Comparison of ENCODE assay signal across 18 mouse cellular contexts in the genomic region with DNA sequence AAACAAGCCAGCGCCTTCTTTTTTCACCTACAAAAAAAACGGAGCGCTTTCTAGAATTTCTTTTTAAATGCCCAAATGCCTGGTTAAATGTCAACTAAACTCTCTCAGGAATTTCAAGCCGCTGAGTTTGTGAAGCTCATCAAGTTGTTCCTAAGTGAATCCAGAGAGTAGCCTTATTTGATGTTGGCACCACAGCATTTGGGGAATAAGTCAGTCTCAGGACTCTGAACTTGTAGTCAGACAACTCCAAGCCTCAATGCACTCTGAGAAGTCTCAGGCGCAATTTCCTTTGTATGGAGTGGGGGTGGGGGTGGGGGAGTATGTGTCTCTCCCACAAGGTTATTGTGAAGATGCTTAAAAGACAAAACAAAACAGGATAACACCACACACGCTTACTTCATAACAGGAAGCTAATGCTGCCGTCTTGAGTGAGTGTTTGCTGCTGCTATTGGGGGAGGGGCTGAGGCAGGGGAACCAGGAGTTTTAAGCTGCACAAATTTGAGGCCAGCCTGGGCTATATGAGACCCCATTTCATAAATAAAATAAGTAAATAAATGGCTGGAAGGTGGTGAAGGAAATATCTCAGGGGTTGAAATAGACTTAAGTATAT. TPM values are rescaled to one million over a fixed set of nuclear protein-coding genes. Genes with fewer than 3 reads are reported as not detected.
A peak's percentile ranks its signal among the peaks of the same experiment; 100 is the strongest.
DNase-seq lines count a peak whose midpoint lies in the region; ATAC-seq and TF ChIP-seq lines count a peak whose summit lies in the region.
"Had no signal": no experiment of that assay in that cellular context is flagged by ENCODE, and none has a peak within 500 bp of the region (broad histone marks: within the 10 kb centered on the region; RNA-seq: fewer than 3 reads in every experiment).

No protein-coding gene starts in this region.

- no peak for DNase-seq in heart, postnatal 0 days (ENCODE audit: low spot score)
- DNase-seq in heart, adult 8-10 months (ENCODE audit: low spot score) = no peak
- peak; percentile 25 for DNase-seq in thymus, adult 2 months
- DNase-seq in thymus, adult 18-20 months = no peak
- peak; percentile 23 to 47 for DNase-seq in kidney, postnatal 25 days
- peak; percentile 62 for DNase-seq in thymus, postnatal 4 days
- DNase-seq in urinary bladder, postnatal 25 days (ENCODE audit: low spot score) = no peak
- DNase-seq: B cell, adult 2 months; cerebellum, adult 11-12 months; gastrocnemius, postnatal 36 days; left cerebral cortex, postnatal 4 days; lung, postnatal 4 days; retina, postnatal 1 day had no signal

- no peak overlapping the region for H3K4me3 ChIP-seq in heart, postnatal 0 days (ENCODE audit: low read depth, low read length)
- H3K4me3 ChIP-seq in thymus, adult 2 months (ENCODE audit: control insufficient read depth, insufficient read depth, low read length) = no peak overlapping the region
- no peak overlapping the region for H3K4me3 ChIP-seq in intestine, postnatal 0 days (ENCODE audit: low read depth, low read length)
- H3K4me3 ChIP-seq: layer of hippocampus, adult 2 months; stomach, embryonic 15.5 days had no signal

- TF ChIP-seq POLR2A in thymus, adult 2 months (IDR thresholded peaks at IDR 0.05; ENCODE audit: control insufficient read depth, extremely low read depth, insufficient read depth, low read length, poor library complexity) = no peak

- no peak for TF ChIP-seq CTCF in heart, postnatal 0 days (IDR thresholded peaks at IDR 0.05; ENCODE audit: low read depth)
- TF ChIP-seq CTCF in thymus, adult 2 months (IDR thresholded peaks at IDR 0.05; ENCODE audit: borderline replicate concordance, control insufficient read depth, extremely low read depth, insufficient read depth, low read length, poor library complexity) = no peak
- TF ChIP-seq CTCF in intestine, postnatal 0 days (IDR thresholded peaks at IDR 0.05; ENCODE audit: low read depth) = no peak

- no peaks in the 10 kb centered on the region for H3K27me3 ChIP-seq in heart, postnatal 0 days (ENCODE audit: control insufficient read depth, insufficient read depth, low read length)
- H3K27me3 ChIP-seq in thymus, adult 2 months (ENCODE audit: control insufficient read depth, insufficient read depth, low read length) = no peaks in the 10 kb centered on the region
- H3K27me3 ChIP-seq in intestine, postnatal 0 days (replicated peaks; ENCODE audit: control insufficient read depth, insufficient read depth, low read length) = no peaks in the 10 kb centered on the region
- H3K27me3 ChIP-seq: stomach, embryonic 15.5 days had no signal

- peak overlapping the region; percentile 45; the same call in 1 of the 2 replicates for H3K27ac ChIP-seq in heart, postnatal 0 days (ENCODE audit: low read depth)
- no peak overlapping the region; the same call in 1 of the 2 replicates for H3K27ac ChIP-seq in thymus, adult 2 months (ENCODE audit: control insufficient read depth, insufficient read depth, low read length)
- H3K27ac ChIP-seq in intestine, postnatal 0 days (ENCODE audit: low read depth, low read length) = no peak overlapping the region
- H3K27ac ChIP-seq: hindbrain, embryonic 14.5 days; layer of hippocampus, adult 2 months; liver, embryonic 14.5 days; stomach, embryonic 15.5 days had no signal

- TF ChIP-seq EP300 in heart, postnatal 0 days (IDR thresholded peaks at IDR 0.05; ENCODE audit: low read depth) = 0 out of 2 replicates have a peak, but pooled peaks have one; percentile 42

- no peak overlapping the region for H3K4me2 ChIP-seq in heart, postnatal 0 days (ENCODE audit: low read depth, low read length)
- H3K4me2 ChIP-seq in intestine, postnatal 0 days (replicated peaks; ENCODE audit: low read depth) = no peak overlapping the region
- H3K4me2 ChIP-seq: hindbrain, embryonic 14.5 days; stomach, embryonic 15.5 days had no signal

- 0 out of 2 replicates have a peak, but pooled peaks have one; percentile 36 for ATAC-seq in heart, postnatal 0 days (ENCODE audit: insufficient read depth, low read depth)
- no peak for ATAC-seq in intestine, postnatal 0 days

- H3K9me3 ChIP-seq in heart, postnatal 0 days (replicated peaks; ENCODE audit: control insufficient read depth, low read length) = no peaks in the 10 kb centered on the region
- H3K9me3 ChIP-seq in intestine, postnatal 0 days (ENCODE audit: control insufficient read depth) = no peaks in the 10 kb centered on the region
- H3K9me3 ChIP-seq: stomach, embryonic 15.5 days had no signal

- H3K9ac ChIP-seq in heart, postnatal 0 days (replicated peaks; ENCODE audit: low read depth, low read length) = no peak overlapping the region
- no peak overlapping the region for H3K9ac ChIP-seq in intestine, postnatal 0 days (ENCODE audit: low read depth, low read length)
- H3K9ac ChIP-seq: hindbrain, embryonic 14.5 days; liver, embryonic 14.5 days; stomach, embryonic 15.5 days had no signal

- 61% methylated on average over 7 of the region's 7 CpGs for WGBS in heart, postnatal 0 days
- WGBS in thymus, adult 2 months = 64% methylated on average over 7 of the region's 7 CpGs
- WGBS in intestine, postnatal 0 days = 65% methylated on average over 7 of the region's 7 CpGs

- peaks cover 12% of the 10 kb centered on the region for H3K36me3 ChIP-seq in heart, postnatal 0 days (replicated peaks; ENCODE audit: control insufficient read depth, insufficient read depth, low read length)
- H3K36me3 ChIP-seq in thymus, adult 2 months (ENCODE audit: control insufficient read depth, insufficient read depth, low read length) = peaks cover 5% of the 10 kb centered on the region; the same call in 1 of the 2 replicates
- H3K36me3 ChIP-seq in intestine, postnatal 0 days (ENCODE audit: control insufficient read depth, insufficient read depth) = no peaks in the 10 kb centered on the region

- H3K4me1 ChIP-seq in heart, postnatal 0 days (ENCODE audit: control insufficient read depth, insufficient read depth) = peaks cover 8% of the 10 kb centered on the region; the same call in 1 of the 2 replicates
- peaks cover 5% of the 10 kb centered on the region; the same call in 1 of the 2 replicates for H3K4me1 ChIP-seq in thymus, adult 2 months (replicated peaks; ENCODE audit: control insufficient read depth, insufficient read depth, low read length)
- no peaks in the 10 kb centered on the region for H3K4me1 ChIP-seq in intestine, postnatal 0 days (replicated peaks; ENCODE audit: control insufficient read depth, insufficient read depth, low read length)
- H3K4me1 ChIP-seq: stomach, embryonic 15.5 days had no signal

RNA-seq across cellular contexts. Expression of gene Rb1, which starts 23.5 kb away (rescaled TPM):
- total RNA-seq in heart, postnatal 0 days (2014; rRNA removed; ENCODE audit: low replicate concordance) = 7.7 and 12.3 TPM in 2 replicates
- 9.1 and 10.5 TPM in 2 replicates for polyA plus RNA-seq in heart, postnatal 0 days (2015; fragmentation: Nextera tagmentation; extraction: Ambion mirVana)
- 10 to 100 TPM; 18.1 to 19.5 (median 18.5) TPM for total RNA-seq in heart, adult 8-10 months (2022)
- 16.2 and 17.1 TPM in 2 replicates for polyA plus RNA-seq in thymus, adult 2 months (2012; rRNA removed)
- polyA plus RNA-seq in intestine, postnatal 0 days (2015; fragmentation: Nextera tagmentation; extraction: Ambion mirVana) = 14.1 and 15.1 TPM in 2 replicates

RNA-seq across cellular contexts. Expression of gene Itm2b, which starts 35.9 kb away (rescaled TPM):
- total RNA-seq in heart, postnatal 0 days (2014; rRNA removed; ENCODE audit: low replicate concordance) = 388 and 470 TPM in 2 replicates
- polyA plus RNA-seq in heart, postnatal 0 days (2015; fragmentation: Nextera tagmentation; extraction: Ambion mirVana) = 907 and 943 TPM in 2 replicates
- 100 to 1,000 TPM; 747 to 855 (median 798) TPM for total RNA-seq in heart, adult 8-10 months (2022)
- polyA plus RNA-seq in thymus, adult 2 months (2012; rRNA removed) = 859 and 985 TPM in 2 replicates
- 1,587 and 1,596 TPM in 2 replicates for polyA plus RNA-seq in intestine, postnatal 0 days (2015; fragmentation: Nextera tagmentation; extraction: Ambion mirVana)

Comparison
In these comparisons a context has a peak if more than half of its experiments do, and no peak if none do; other contexts are left out.
1. DNase-seq: peak in thymus, adult 2 months (single experiment), kidney, postnatal 25 days (2 of 2) and thymus, postnatal 4 days (single experiment); none in heart, postnatal 0 days (single experiment), heart, adult 8-10 months (single experiment), thymus, adult 18-20 months (0 of 2) and urinary bladder, postnatal 25 days (single experiment).